Mouse (Mus musculus): ENCODE measurements at regions not wholly inside any gene's neighbourhood (a gene's known extent, or its start where the extent isn't known, plus 50 kb on each side); places are given as distances from the start of the nearest gene placed in this dataset.

DNA sequence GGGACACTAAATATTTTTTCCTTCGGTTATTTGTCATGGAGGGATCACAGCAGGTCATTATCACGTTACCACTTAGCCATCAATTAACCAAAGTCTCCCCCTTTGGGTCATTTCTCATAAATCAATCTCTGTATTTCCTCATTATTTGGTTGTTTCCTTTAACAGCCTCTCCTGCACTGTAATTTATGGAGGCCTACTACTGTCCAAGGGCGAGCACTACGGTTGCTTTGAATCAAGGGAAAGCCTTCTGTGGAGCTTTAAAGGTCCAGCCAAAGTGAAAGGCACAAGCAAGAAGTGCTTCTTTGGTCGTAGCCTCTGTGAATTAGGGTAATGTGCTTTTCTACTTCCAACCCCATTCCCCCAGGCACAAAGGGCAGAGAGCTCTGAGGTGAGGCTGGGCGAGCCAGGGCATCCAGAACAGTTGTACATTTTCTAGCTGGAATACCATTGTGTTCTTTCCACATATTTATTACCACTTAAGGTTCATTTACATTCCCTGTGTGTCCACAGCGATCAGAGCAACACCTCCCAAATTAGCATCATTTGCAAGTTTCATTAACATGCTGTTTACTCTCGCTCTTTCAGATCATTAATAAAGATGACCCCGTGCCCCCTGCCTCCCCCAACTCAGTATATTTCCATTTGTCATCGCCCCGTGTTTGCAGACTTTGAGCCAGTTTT is 207.5 kb upstream of the Ppp2r3a start:
- 39% methylated on average over 11 of the region's 11 CpGs for WGBS

DNA sequence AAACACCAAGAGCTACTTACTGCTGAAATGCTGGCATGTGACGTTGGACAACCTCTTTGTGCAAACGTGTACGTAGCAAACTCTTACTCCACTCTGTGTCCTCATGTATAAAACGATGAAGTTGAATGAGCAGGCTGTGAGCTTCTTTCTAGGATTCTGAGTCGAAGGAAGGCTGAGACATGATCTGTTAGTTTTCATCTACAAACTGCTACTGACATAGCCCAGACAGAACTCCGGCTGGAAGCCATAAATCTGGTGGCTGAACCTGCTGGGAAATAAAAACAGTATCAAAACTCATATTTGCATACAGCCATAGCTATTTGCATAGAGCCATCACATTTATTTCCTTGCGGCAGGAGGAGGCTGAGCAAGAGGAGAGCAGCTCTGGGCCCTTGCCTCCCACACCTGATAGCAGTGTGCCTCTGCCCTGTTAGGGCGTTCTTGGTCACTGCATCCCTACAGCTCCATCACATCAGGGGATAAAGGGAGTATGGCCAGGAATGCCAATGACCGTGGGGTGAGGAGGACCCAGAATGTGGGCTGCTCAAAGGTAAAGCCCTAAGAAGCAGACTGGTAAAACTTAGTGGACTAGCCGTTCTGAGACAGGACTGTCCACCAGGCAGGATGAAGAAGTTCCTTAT is 206.8 kb upstream of the Ppp2r3a start:
- TF ChIP-seq POLR2A (IDR thresholded peaks at IDR 0.05; ENCODE audit: low read depth, low read length): no peak
- TF ChIP-seq CTCF (conservative IDR thresholded peaks at IDR 0.05; ENCODE audit: insufficient read depth, insufficient read length, low read depth, low read length): no peak
- Histone ChIP-seq H3K27ac (ENCODE audit: insufficient read depth, low read depth, low read length) (no peak overlapping the region), H3K27me3 (replicated peaks; ENCODE audit: control insufficient read depth, insufficient read depth, low read length) (no peaks in the 10 kb centered on the region), H3K4me3 (ENCODE audit: insufficient read depth, low read depth, low read length) (no peak overlapping the region), H3K4me1 (ENCODE audit: control insufficient read depth, insufficient read depth, low read length) (no peaks in the 10 kb centered on the region), H3K36me3 (ENCODE audit: control insufficient read depth, insufficient read depth, low read length) (no peaks in the 10 kb centered on the region)
- 40% methylated on average over 10 of the region's 10 CpGs for WGBS
- no peak for DNase-seq

More for the DNA sequence above, 207.5 kb upstream of the Ppp2r3a start:
- Histone ChIP-seq H3K27ac (ENCODE audit: insufficient read depth, low read depth, low read length) (no peak overlapping the region), H3K4me3 (ENCODE audit: insufficient read depth, low read depth, low read length) (no peak overlapping the region), H3K4me1 (ENCODE audit: control insufficient read depth, insufficient read depth, low read length) (no peaks in the 10 kb centered on the region), H3K36me3 (ENCODE audit: control insufficient read depth, insufficient read depth, low read length) (no peaks in the 10 kb centered on the region), H3K27me3 (replicated peaks; ENCODE audit: control insufficient read depth, insufficient read depth, low read length) (no peaks in the 10 kb centered on the region)
- TF ChIP-seq CTCF (conservative IDR thresholded peaks at IDR 0.05; ENCODE audit: insufficient read depth, insufficient read length, low read depth, low read length): no peak
- no peak for TF ChIP-seq POLR2A (IDR thresholded peaks at IDR 0.05; ENCODE audit: low read depth, low read length)
- DNase-seq: no peak

- 86% methylated on average over 2 of the region's 2 CpGs for WGBS
- Histone ChIP-seq H3K36me3 (ENCODE audit: control insufficient read depth, insufficient read depth, low read length) (no peaks in the 10 kb centered on the region), H3K27ac (ENCODE audit: insufficient read depth, low read depth, low read length) (no peak overlapping the region), H3K4me3 (ENCODE audit: insufficient read depth, low read depth, low read length) (no peak overlapping the region), H3K4me1 (ENCODE audit: control insufficient read depth, insufficient read depth, low read length) (no peaks in the 10 kb centered on the region), H3K27me3 (replicated peaks; ENCODE audit: control insufficient read depth, insufficient read depth, low read length) (no peaks in the 10 kb centered on the region)
- no peak for DNase-seq
- no peak for TF ChIP-seq POLR2A (IDR thresholded peaks at IDR 0.05; ENCODE audit: low read depth, low read length)
- no peak for TF ChIP-seq CTCF (conservative IDR thresholded peaks at IDR 0.05; ENCODE audit: insufficient read depth, insufficient read length, low read depth, low read length)
These were observed 194.7 kb upstream of the Ppp2r3a start for GRCm38 (mm10) chr9:101446316-101446715.

GRCm38 (mm10) chr9:101445764-101446163 is 194.2 kb upstream of the Ppp2r3a start:
- no peak for DNase-seq
- WGBS: 74% methylated on average over 5 of the region's 5 CpGs
- Histone ChIP-seq H3K27ac (ENCODE audit: insufficient read depth, low read depth, low read length) (no peak overlapping the region), H3K4me3 (ENCODE audit: insufficient read depth, low read depth, low read length) (no peak overlapping the region), H3K4me1 (ENCODE audit: control insufficient read depth, insufficient read depth, low read length) (no peaks in the 10 kb centered on the region), H3K27me3 (replicated peaks; ENCODE audit: control insufficient read depth, insufficient read depth, low read length) (no peaks in the 10 kb centered on the region), H3K36me3 (ENCODE audit: control insufficient read depth, insufficient read depth, low read length) (no peaks in the 10 kb centered on the region)
- TF ChIP-seq POLR2A (IDR thresholded peaks at IDR 0.05; ENCODE audit: low read depth, low read length): no peak
- no peak for TF ChIP-seq CTCF (conservative IDR thresholded peaks at IDR 0.05; ENCODE audit: insufficient read depth, insufficient read length, low read depth, low read length)

DNA sequence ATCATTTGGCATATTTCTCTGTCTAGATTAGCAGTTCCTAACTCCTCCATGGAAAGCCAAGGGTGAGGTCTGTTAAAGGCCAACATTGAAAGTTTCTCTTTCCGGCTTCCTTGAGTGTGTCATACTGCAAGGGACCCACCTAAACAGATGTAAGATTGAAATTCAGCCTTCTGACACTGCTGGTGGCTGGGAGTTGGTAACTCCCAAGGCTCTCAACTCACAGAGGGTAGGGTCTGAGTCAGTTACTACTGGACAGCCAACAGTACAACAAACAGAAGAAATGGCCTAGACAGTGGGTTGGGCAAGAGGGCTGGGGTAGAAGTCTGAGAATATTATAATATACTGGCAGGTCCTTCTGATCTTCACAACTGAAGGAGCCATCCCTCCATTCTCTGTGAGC is 193.7 kb upstream of the Ppp2r3a start:
- Histone ChIP-seq H3K27me3 (replicated peaks; ENCODE audit: control insufficient read depth, insufficient read depth, low read length) (no peaks in the 10 kb centered on the region), H3K4me1 (ENCODE audit: control insufficient read depth, insufficient read depth, low read length) (no peaks in the 10 kb centered on the region), H3K4me3 (ENCODE audit: insufficient read depth, low read depth, low read length) (no peak overlapping the region), H3K36me3 (ENCODE audit: control insufficient read depth, insufficient read depth, low read length) (no peaks in the 10 kb centered on the region), H3K27ac (ENCODE audit: insufficient read depth, low read depth, low read length) (no peak overlapping the region)
- DNase-seq: no peak
- TF ChIP-seq POLR2A (IDR thresholded peaks at IDR 0.05; ENCODE audit: low read depth, low read length): no peak
- no peak for TF ChIP-seq CTCF (conservative IDR thresholded peaks at IDR 0.05; ENCODE audit: insufficient read depth, insufficient read length, low read depth, low read length)
- 90% methylated on average over 1 of the region's 1 CpGs for WGBS

- H3K4me1 ChIP-seq (ENCODE audit: control insufficient read depth, insufficient read depth, low read length): no peaks in the 10 kb centered on the region
- H3K36me3 ChIP-seq (ENCODE audit: control insufficient read depth, insufficient read depth, low read length): no peaks in the 10 kb centered on the region
- H3K4me3 ChIP-seq (ENCODE audit: insufficient read depth, low read depth, low read length): no peak overlapping the region
- no peaks in the 10 kb centered on the region for H3K27me3 ChIP-seq (replicated peaks; ENCODE audit: control insufficient read depth, insufficient read depth, low read length)
- TF ChIP-seq POLR2A (IDR thresholded peaks at IDR 0.05; ENCODE audit: low read depth, low read length): no peak
- no peak for TF ChIP-seq CTCF (conservative IDR thresholded peaks at IDR 0.05; ENCODE audit: insufficient read depth, insufficient read length, low read depth, low read length)
- 77% methylated on average over 6 of the region's 6 CpGs for WGBS
- peak; percentile 4 for DNase-seq
- no peak overlapping the region for H3K27ac ChIP-seq (ENCODE audit: insufficient read depth, low read depth, low read length)
These were observed 188.3 kb upstream of the Ppp2r3a start for GRCm38 (mm10) chr9:101439856-101440255.

- H3K4me1 ChIP-seq (ENCODE audit: control insufficient read depth, insufficient read depth, low read length): no peaks in the 10 kb centered on the region
- no peak overlapping the region for H3K27ac ChIP-seq (ENCODE audit: insufficient read depth, low read depth, low read length)
- no peak for DNase-seq
- H3K36me3 ChIP-seq (ENCODE audit: control insufficient read depth, insufficient read depth, low read length): no peaks in the 10 kb centered on the region
- TF ChIP-seq CTCF (conservative IDR thresholded peaks at IDR 0.05; ENCODE audit: insufficient read depth, insufficient read length, low read depth, low read length) (no peak), POLR2A (IDR thresholded peaks at IDR 0.05; ENCODE audit: low read depth, low read length) (no peak)
- WGBS: 48% methylated on average over 12 of the region's 12 CpGs
- no peak overlapping the region for H3K4me3 ChIP-seq (ENCODE audit: insufficient read depth, low read depth, low read length)
- H3K27me3 ChIP-seq (replicated peaks; ENCODE audit: control insufficient read depth, insufficient read depth, low read length): no peaks in the 10 kb centered on the region
These were observed 187.1 kb upstream of the Ppp2r3a start for GRCm38 (mm10) chr9:101438564-101439180.
